Mouse (Mus musculus) MEL (cell line): ENCODE data around the gene Il16. TPM values are rescaled to one million over a fixed set of nuclear protein-coding genes. Genes with fewer than 3 reads are reported as not detected.

Source experiments
- DNase-seq: peaks from one replicate; pipeline ENCODE4 v3.0.0; 2011; ENCODE audit warnings: low read depth, low spot score
- H3K27ac ChIP-seq: 2 replicates; pipeline ENCODE4 v1.5.1; 2012; ENCODE audit warnings: low read depth, mild to moderate bottlenecking, control low read depth, low read length, moderate library complexity; ENCODE audit not compliant: control insufficient read depth
- H3K27me3 ChIP-seq, 2 experiments: fragments of 150-350 bp in 1 of 2; sonication (generic) in 1 of 2; 2 replicates each; pipeline ENCODE4 v1.6.1; 2012; ENCODE audit warnings: low read length in 2 of 2, mild to moderate bottlenecking in 2 of 2, improper control_type of control experiment in 1 of 2, moderate library complexity in 1 of 2; ENCODE audit not compliant: insufficient read depth in 2 of 2, control insufficient read depth in 1 of 2
- H3K36me3 ChIP-seq, 2 experiments: 2 replicates each; pipeline ENCODE4 v1.6.1; 2012 to 2014; ENCODE audit warnings: low read length in 2 of 2, improper control_type of control experiment in 1 of 2, inconsistent platforms in 1 of 2, mild to moderate bottlenecking in 1 of 2; ENCODE audit not compliant: insufficient read depth in 2 of 2, control insufficient read depth in 1 of 2
- H3K4me1 ChIP-seq, 2 experiments: fragments of 150-350 bp in 1 of 2; sonication (generic) in 1 of 2; 2 replicates each; pipeline ENCODE4 v1.6.1; 2012; ENCODE audit warnings: low read length in 2 of 2, improper control_type of control experiment in 1 of 2, mild to moderate bottlenecking in 1 of 2; ENCODE audit not compliant: insufficient read depth in 2 of 2, control insufficient read depth in 1 of 2
- H3K4me3 ChIP-seq, 2 experiments: fragments of 150-350 bp in 1 of 2; sonication (generic) in 1 of 2; 2 replicates each; pipeline ENCODE4 v1.5.1; 2012; ENCODE audit warnings: low read depth in 2 of 2, low read length in 2 of 2, mild to moderate bottlenecking in 2 of 2, moderate library complexity in 2 of 2, control low read depth in 1 of 2, improper control_type of control experiment in 1 of 2; ENCODE audit not compliant: control insufficient read depth in 1 of 2, insufficient read depth in 1 of 2
- H3K79me2 ChIP-seq: 2 replicates; pipeline ENCODE4 v1.6.1; 2012; ENCODE audit warnings: mild to moderate bottlenecking, low read length, moderate library complexity; ENCODE audit not compliant: control insufficient read depth, poor library complexity, insufficient read depth
- H3K9ac ChIP-seq: 2 replicates; pipeline ENCODE4 v1.6.1; 2012; ENCODE audit warnings: low read depth, mild to moderate bottlenecking, control low read depth, low read length, moderate library complexity; ENCODE audit not compliant: control insufficient read depth, poor library complexity, severe bottlenecking
- H3K9me3 ChIP-seq: fragments of 150-350 bp; sonication (generic); replicated peaks from 2 replicates; pipeline ENCODE4 v1.6.1; 2012; ENCODE audit warnings: mild to moderate bottlenecking, low read length, improper control_type of control experiment, moderate library complexity; ENCODE audit not compliant: insufficient read depth
- BHLHE40 ChIP-seq: IDR thresholded peaks from 2 replicates; pipeline ENCODE4 v1.6.1; 2012; ENCODE audit warnings: low read depth, mild to moderate bottlenecking, inconsistent platforms, low read length, improper control_type of control experiment, borderline replicate concordance
- CTCF ChIP-seq, 3 experiments: IDR thresholded peaks in 2 of 3; conservative IDR thresholded peaks in 1 of 3; 2 replicates each; pipeline ENCODE4 v1.5.1; 2011 to 2012; ENCODE audit warnings: low read length in 3 of 3, low read depth in 2 of 3, mild to moderate bottlenecking in 2 of 3, improper control_type of control experiment in 1 of 3, inconsistent platforms in 1 of 3, mixed read lengths in 1 of 3, moderate library complexity in 1 of 3; ENCODE audit not compliant: control insufficient read depth in 1 of 3, insufficient read depth in 1 of 3, poor library complexity in 1 of 3, severe bottlenecking in 1 of 3
- E2F4 ChIP-seq: IDR thresholded peaks from 2 replicates; pipeline ENCODE4 v1.6.1; 2011; ENCODE audit warnings: low read depth, low read length, improper control_type of control experiment, borderline replicate concordance
- EP300 ChIP-seq, 2 experiments: IDR thresholded peaks; 2 replicates each; pipeline ENCODE4 v1.6.1; 2011; ENCODE audit warnings: improper control_type of control experiment in 2 of 2, low read length in 2 of 2, low read depth in 1 of 2, mild to moderate bottlenecking in 1 of 2
- ETS1 ChIP-seq: IDR thresholded peaks from 2 replicates; pipeline ENCODE4 v1.6.1; 2012; ENCODE audit warnings: low read depth, mild to moderate bottlenecking, inconsistent platforms, low read length, improper control_type of control experiment, moderate library complexity
- GATA1 ChIP-seq: IDR thresholded peaks from 2 replicates; pipeline ENCODE4 v1.6.1; 2011; ENCODE audit warnings: low read depth, low read length, improper control_type of control experiment
- HCFC1 ChIP-seq: IDR thresholded peaks from 2 replicates; pipeline ENCODE4 v1.6.1; 2012; ENCODE audit warnings: low read depth, mild to moderate bottlenecking, inconsistent platforms, low read length, improper control_type of control experiment, moderate library complexity
- POLR2A ChIP-seq, 2 experiments: IDR thresholded peaks; 2 replicates each; pipeline ENCODE4 v1.6.1; 2011 to 2012; ENCODE audit warnings: low read length in 2 of 2, mild to moderate bottlenecking in 2 of 2, control low read depth in 1 of 2, improper control_type of control experiment in 1 of 2, low read depth in 1 of 2, moderate library complexity in 1 of 2; ENCODE audit not compliant: control insufficient read depth in 1 of 2, insufficient read depth in 1 of 2, poor library complexity in 1 of 2
- RAD21 ChIP-seq: IDR thresholded peaks from 2 replicates; pipeline ENCODE4 v1.6.1; 2011; ENCODE audit warnings: mild to moderate bottlenecking, low read depth, low read length, improper control_type of control experiment
- SIN3A ChIP-seq: IDR thresholded peaks from 2 replicates; pipeline ENCODE4 v1.6.1; 2012; ENCODE audit warnings: low read length, improper control_type of control experiment, inconsistent platforms
- SMC3 ChIP-seq: IDR thresholded peaks from 2 replicates; pipeline ENCODE4 v1.6.1; 2011; ENCODE audit warnings: low read depth, low read length, improper control_type of control experiment
- TAL1 ChIP-seq: IDR thresholded peaks from 2 replicates; pipeline ENCODE4 v1.6.1; 2012; ENCODE audit warnings: mild to moderate bottlenecking, inconsistent platforms, low read length, moderate library complexity, mixed read lengths
- TBP ChIP-seq: IDR thresholded peaks from 2 replicates; pipeline ENCODE4 v1.8.0; 2011; ENCODE audit warnings: low read depth, low read length, improper control_type of control experiment
- USF1 ChIP-seq: IDR thresholded peaks from 2 replicates; pipeline ENCODE4 v1.6.1; 2014; ENCODE audit warnings: low read depth, mild to moderate bottlenecking, inconsistent platforms, low read length, improper control_type of control experiment, moderate library complexity
- USF2 ChIP-seq, 2 experiments: IDR thresholded peaks; 2 replicates each; pipeline ENCODE4 v1.6.1; 2011 to 2012; ENCODE audit warnings: improper control_type of control experiment in 2 of 2, low read length in 2 of 2, borderline replicate concordance in 1 of 2, inconsistent platforms in 1 of 2, low read depth in 1 of 2, mild to moderate bottlenecking in 1 of 2; ENCODE audit not compliant: insufficient read depth in 1 of 2
- polyA plus RNA-seq, 2 experiments: library from polyadenylated mRNA; stranded (reverse) in 1 of 2; unstranded in 1 of 2; fragments of >175 nt in 1 of 2; fragments of >200 nt in 1 of 2; gene quantifications; 2 replicates each; pipeline versions ENCODE4 v1.2.1 to v1.2.4; 2012; ENCODE audit warnings: low replicate concordance in 2 of 2, low read depth in 1 of 2; ENCODE audit not compliant: insufficient read length in 2 of 2, insufficient read depth in 1 of 2, missing spikeins in 1 of 2
- total RNA-seq: library from RNA; depleted of rRNA; stranded (reverse); fragments of 300-350 nt; gene quantifications from 2 replicates; pipeline ENCODE4 v1.2.3, GENCODE M21; 2012

Gene Il16
- total and polyA plus RNA-seq, 3 experiments = 0.04 to 0.10 TPM; not detected in 1

DNA sequence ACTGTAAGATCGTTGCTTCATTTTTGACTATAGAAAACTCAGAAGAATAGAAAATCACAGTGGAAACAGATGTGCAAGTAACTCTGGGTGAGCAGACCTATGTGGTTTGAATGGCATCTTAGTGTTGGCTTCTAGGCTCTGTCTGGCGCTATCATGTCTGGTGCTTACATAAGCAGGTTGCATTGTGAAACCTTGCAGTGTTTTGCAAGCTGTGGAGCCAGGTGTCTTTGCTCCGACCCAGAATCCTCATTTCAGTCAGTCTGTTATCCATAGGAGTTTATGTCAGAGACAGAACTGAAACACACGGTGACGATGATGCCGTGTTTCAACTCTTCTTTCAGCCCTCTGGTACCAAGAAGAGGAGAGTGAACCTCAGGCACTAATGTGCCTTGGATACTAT is 111.7 kb downstream of the Il16 start:
- no peak for DNase-seq
- no peak overlapping the region for H3K27ac ChIP-seq
- no peaks in the 10 kb centered on the region for H3K9me3 ChIP-seq
- TF ChIP-seq SMC3 (no peak), CTCF (IDR thresholded peaks at IDR 0.05 in 2 of 3, conservative IDR thresholded peaks at IDR 0.05 in 1 of 3; ENCODE audit: control insufficient read depth in 1 of 3, insufficient read depth in 1 of 3, low read depth in 2 of 3, low read length in 3 of 3, poor library complexity in 1 of 3, severe bottlenecking in 1 of 3) (no peak), USF1 (no peak), POLR2A (IDR thresholded peaks at IDR 0.05; ENCODE audit: control insufficient read depth in 1 of 2, insufficient read depth in 1 of 2, low read depth in 1 of 2, low read length in 2 of 2, poor library complexity in 1 of 2) (no peak)
- peaks cover 0 to 5% of the 10 kb centered on the region in 2 experiments; a peak in 1 of 4 replicates for H3K4me1 ChIP-seq
- H3K9ac ChIP-seq = no peak overlapping the region
- H3K36me3 ChIP-seq = no peaks in the 10 kb centered on the region
- no peaks in the 10 kb centered on the region for H3K79me2 ChIP-seq
- H3K4me3 ChIP-seq = no peak overlapping the region
- H3K27me3 ChIP-seq = no peaks in the 10 kb centered on the region

DNA sequence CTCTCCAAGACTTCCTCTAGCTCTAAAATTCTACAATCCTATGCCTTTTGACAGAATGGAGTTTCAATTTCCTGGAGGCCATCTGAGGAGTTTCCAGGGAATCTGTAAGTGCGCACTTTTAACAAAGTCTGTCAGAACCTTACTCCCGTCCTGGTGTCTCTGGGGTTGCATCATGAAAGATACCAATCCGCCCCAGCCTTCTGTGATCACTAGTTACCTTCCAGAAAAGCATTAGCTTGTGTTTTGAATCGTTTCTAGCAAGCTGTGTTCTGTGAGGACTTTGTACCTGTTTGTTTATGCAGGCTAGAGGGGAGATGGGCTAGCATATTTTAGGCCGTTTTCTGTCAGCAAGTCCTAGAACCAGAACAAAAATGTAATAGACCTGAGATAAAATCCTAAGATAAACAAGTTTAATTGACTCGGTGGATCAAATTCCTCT is 112.8 kb downstream of the Il16 start:
- Histone ChIP-seq H3K36me3 (no peaks in the 10 kb centered on the region), H3K4me3 (peak overlapping the region; percentile 78 to 88), H3K9me3 (no peaks in the 10 kb centered on the region), H3K4me1 (peaks cover 0 to 5% of the 10 kb centered on the region in 2 experiments; a peak in 1 of 4 replicates)
- DNase-seq = no peak
- no peak for TF ChIP-seq ETS1
- no peak for TF ChIP-seq E2F4
- TF ChIP-seq TAL1 = no peak
- no peak for TF ChIP-seq TBP
- no peak for TF ChIP-seq GATA1
- no peak for TF ChIP-seq USF2 (IDR thresholded peaks at IDR 0.05; ENCODE audit: borderline replicate concordance in 1 of 2, insufficient read depth in 1 of 2, low read depth in 1 of 2, low read length in 2 of 2)
- no peak for TF ChIP-seq SIN3A
- TF ChIP-seq HCFC1 = no peak
- TF ChIP-seq RAD21 = no peak
- TF ChIP-seq BHLHE40 = no peak
- TF ChIP-seq EP300 (IDR thresholded peaks at IDR 0.05; ENCODE audit: low read depth in 1 of 2, low read length in 2 of 2) = no peak
- TF ChIP-seq, all 39 proteins: peak for 0
- peak overlapping the region; percentile 72; the same call in 1 of the 2 replicates for H3K9ac ChIP-seq
- no peaks in the 10 kb centered on the region for H3K27me3 ChIP-seq
- H3K79me2 ChIP-seq = no peaks in the 10 kb centered on the region
- no peak overlapping the region for H3K27ac ChIP-seq
